Mouse (Mus musculus) frontal cortex, postnatal 25 days (tissue): ENCODE measurements at regions not wholly inside any gene's neighbourhood (a gene's known extent, or its start where the extent isn't known, plus 50 kb on each side); places are given as distances from the start of the nearest gene placed in this dataset.

ENCODE experiments used
- DNase-seq, 2 experiments: peaks; one replicate each; pipeline ENCODE4 v3.0.0; 2022; ENCODE audit warnings: low spot score in 2 of 2

- no peak for DNase-seq
Measured at GRCm38 (mm10) chr7:69578958-69579810, 787.4 kb downstream of the Nr2f2 start.

GRCm38 (mm10) chr7:69577754-69578153 is 788.8 kb downstream of the Nr2f2 start:
- no peak for DNase-seq

GRCm38 (mm10) chr7:69576596-69576995 is 789.9 kb downstream of the Nr2f2 start:
- no peak for DNase-seq

GRCm38 (mm10) chr7:69573730-69574129 is 792.8 kb downstream of the Nr2f2 start:
- no peak for DNase-seq

- no peak for DNase-seq
Measured at GRCm38 (mm10) chr7:69572626-69573394, 793.7 kb downstream of the Nr2f2 start.

GRCm38 (mm10) chr7:69566949-69567348 is 799.6 kb downstream of the Nr2f2 start:
- DNase-seq = no peak

GRCm38 (mm10) chr7:69564432-69564831 is 802.1 kb downstream of the Nr2f2 start:
- DNase-seq = no peak

- no peak for DNase-seq
Measured at GRCm38 (mm10) chr7:69554776-69555175, 805.7 kb upstream of the Arrdc4 start.

GRCm38 (mm10) chr7:69553981-69554380 is 804.9 kb upstream of the Arrdc4 start:
- DNase-seq = no peak

- DNase-seq = no peak
Measured at GRCm38 (mm10) chr7:69536072-69536471, 787.0 kb upstream of the Arrdc4 start.

- DNase-seq = no peak
Measured at GRCm38 (mm10) chr7:69513966-69514365, 764.9 kb upstream of the Arrdc4 start.

- DNase-seq = no peak
Measured at GRCm38 (mm10) chr7:69510389-69510788, 761.3 kb upstream of the Arrdc4 start.

- no peak for DNase-seq
Measured at GRCm38 (mm10) chr7:69493062-69493930, 744.3 kb upstream of the Arrdc4 start.

GRCm38 (mm10) chr7:69490566-69491466 is 741.8 kb upstream of the Arrdc4 start:
- peak; percentile 63 to 64 for DNase-seq

GRCm38 (mm10) chr7:69488630-69489029 is 739.6 kb upstream of the Arrdc4 start:
- no peak for DNase-seq

- no peak for DNase-seq
Measured at GRCm38 (mm10) chr7:69487111-69487510, 738.1 kb upstream of the Arrdc4 start.

GRCm38 (mm10) chr7:69484552-69484951 is 735.5 kb upstream of the Arrdc4 start:
- no peak for DNase-seq
